Mouse (Mus musculus) heart, adult 2 months (tissue): ENCODE measurements at regions not wholly inside any gene's neighbourhood (a gene's known extent, or its start where the extent isn't known, plus 50 kb on each side); places are given as distances from the start of the nearest gene placed in this dataset.

Experiments
- CTCF ChIP-seq: fragments of 200-600 bp; IDR thresholded peaks from 2 replicates; pipeline ENCODE4 v1.8.1; 2022; ENCODE audit warnings: antibody characterized with exemption, mild to moderate bottlenecking, moderate library complexity
- EP300 ChIP-seq: fragments of 200-500 bp; IDR thresholded peaks from 2 replicates; pipeline ENCODE4 v1.6.1; 2011; ENCODE audit warnings: low read depth, low read length, control low read depth; ENCODE audit not compliant: insufficient read depth
- POLR2A ChIP-seq: fragments of 200-500 bp; IDR thresholded peaks from 2 replicates; pipeline ENCODE4 v1.6.1; 2011; ENCODE audit warnings: mild to moderate bottlenecking, low read depth, low read length, control low read depth; ENCODE audit not compliant: insufficient read depth

DNA sequence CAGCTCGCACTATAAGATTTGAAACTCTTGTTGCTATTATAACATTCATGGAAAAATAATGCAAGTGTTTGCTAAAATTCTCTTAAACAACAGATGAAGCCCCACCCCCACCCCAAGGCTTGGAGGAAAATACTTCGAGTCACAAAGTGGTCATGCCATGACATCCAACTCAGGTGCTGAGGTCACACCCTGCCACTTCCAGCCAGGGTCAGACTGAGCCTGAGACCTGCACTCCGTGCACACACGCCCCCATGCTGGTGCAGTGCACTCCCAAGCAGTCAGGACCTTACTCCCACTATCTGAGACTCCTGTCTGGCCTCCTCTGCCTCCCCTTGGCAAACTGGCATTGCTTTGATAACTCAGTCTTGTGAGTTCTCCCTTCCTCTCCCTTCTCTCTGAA, 102.7 kb upstream of the Smad1 start:
- TF ChIP-seq CTCF, result no peak
- no peak for TF ChIP-seq POLR2A
- no peak for TF ChIP-seq EP300
